Mouse (Mus musculus) bone marrow macrophage, adult 2 months (primary cell): Measurements from ENCODE around the gene Pip5k1c.

Source experiments
- CTCF ChIP-seq: IDR thresholded peaks from 2 replicates; pipeline ENCODE4 v1.5.1; 2012; ENCODE audit warnings: low read depth, mild to moderate bottlenecking, low read length, moderate library complexity
- POLR2A ChIP-seq: IDR thresholded peaks from 2 replicates; pipeline ENCODE4 v1.6.1; 2012; ENCODE audit warnings: mild to moderate bottlenecking, low read depth, low read length, borderline replicate concordance

- TF ChIP-seq POLR2A (no peak), CTCF (no peak)
Measured at GRCm38 (mm10) chr10:81356352-81356990, 63.7 kb downstream of the Pip5k1c start.
